Mouse (Mus musculus) induced T-regulatory cell, adult 2 months (primary cell): ENCODE results near the gene Gphb5.
A peak's percentile ranks its signal among the peaks of the same experiment; 100 is the strongest.
"Not testable (repeated sequence)": the region's sequence is repeated elsewhere in the genome, so short reads cannot be mapped to it uniquely, and the experiment has no call there.

Experiments used
- DNase-seq: peaks from one replicate; pipeline ENCODE4 v3.0.0-alpha.2; 2012; ENCODE audit warnings: low read depth

The Gphb5 gene

GRCm38 (mm10) chr12:75416681-75417080 lies at the start of gene Gphb5:
Gphb5 (minus strand) TSS chr12:75416781.
- no peak for DNase-seq

- no peak for DNase-seq
Measured at GRCm38 (mm10) chr12:75466206-75466605, 49.6 kb upstream of the Gphb5 start.

- DNase-seq, result peak; percentile 35
Measured at GRCm38 (mm10) chr12:75464016-75464769, 47.6 kb upstream of the Gphb5 start.

DNA sequence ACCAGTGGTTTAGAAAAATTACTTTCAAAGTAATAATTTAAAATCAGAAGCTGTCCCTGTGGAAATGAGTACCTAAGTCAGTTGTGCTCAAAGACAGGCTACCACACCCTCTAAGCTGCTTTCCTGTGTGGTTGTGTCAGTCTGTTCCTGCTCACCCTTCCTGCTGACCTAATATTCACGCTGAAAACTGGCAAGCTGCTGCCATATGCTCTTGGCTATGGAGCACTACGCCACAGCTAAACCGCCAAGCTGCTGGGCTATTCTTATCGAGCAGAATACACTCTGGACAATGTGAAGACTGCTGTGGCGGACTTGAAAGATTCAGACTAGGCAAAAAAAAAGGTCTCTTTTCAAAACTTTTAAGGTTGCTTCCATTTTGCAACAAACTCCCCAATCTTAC lies 44.0 kb upstream of the Gphb5 start:
- no peak for DNase-seq

DNA sequence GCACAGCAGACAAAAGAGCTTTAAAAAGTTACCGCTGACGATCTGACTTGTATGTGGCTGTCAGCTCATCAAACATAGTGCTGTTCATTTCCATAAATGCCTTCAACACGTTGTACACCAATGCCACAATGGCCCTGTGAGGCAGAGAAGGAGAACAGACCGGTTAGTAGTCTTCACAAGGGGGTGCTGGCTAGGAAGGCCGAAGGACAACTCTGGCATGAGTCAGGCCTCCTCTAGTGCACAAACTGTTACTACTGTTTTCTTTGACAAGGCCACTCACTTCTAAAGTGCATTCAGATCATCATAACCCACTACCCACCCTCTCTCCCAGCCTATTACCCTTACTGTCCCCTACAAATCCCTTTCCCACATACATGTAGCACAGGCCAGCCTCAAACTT lies 43.1 kb upstream of the Gphb5 start:
- no peak for DNase-seq

DNA sequence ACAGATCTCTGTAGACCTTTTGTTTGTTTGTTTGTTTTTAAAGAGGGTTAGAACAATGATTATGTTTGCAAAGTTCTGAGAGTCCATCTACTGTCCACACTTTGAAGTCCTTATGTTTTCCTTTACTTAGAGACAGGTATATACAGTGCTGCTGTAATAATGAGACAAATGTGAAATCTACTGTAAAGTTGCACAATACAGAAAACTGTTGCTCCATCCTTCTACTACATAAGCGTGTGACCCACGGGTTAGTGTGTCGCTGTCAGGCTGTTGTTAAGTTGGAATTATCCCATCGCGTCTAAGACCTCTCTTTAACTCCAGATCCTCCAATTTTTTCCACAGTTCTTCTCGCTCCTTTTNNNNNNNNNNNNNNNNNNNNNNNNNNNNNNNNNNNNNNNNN lies 36.9 kb upstream of the Gphb5 start:
- DNase-seq, result no peak

GRCm38 (mm10) chr12:75453027-75453426 lies 36.4 kb upstream of the Gphb5 start:
- peak; percentile 50 for DNase-seq

DNA sequence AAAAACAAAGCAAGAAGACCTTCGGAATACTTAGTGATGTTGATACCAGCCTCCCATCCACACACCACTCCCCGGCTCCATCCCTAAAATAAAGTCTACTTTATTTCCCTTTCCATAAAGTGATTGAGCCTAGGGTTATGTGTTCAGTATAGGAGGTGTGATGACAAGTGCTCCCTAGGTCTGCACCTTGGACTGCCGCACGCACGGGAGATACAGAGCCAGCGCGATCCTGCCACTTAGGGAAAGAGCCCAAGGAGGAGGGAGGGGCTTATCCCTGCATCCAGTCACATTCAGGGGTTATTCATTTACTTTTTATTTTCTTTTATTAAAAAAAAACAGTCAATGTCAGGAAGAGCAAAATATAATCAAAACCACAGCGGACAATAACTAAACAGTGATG lies 34.0 kb upstream of the Gphb5 start:
- no peak for DNase-seq

- peak; percentile 83 for DNase-seq
Measured at GRCm38 (mm10) chr12:75450011-75450410, 33.4 kb upstream of the Gphb5 start.

- DNase-seq, result peak; percentile 75
Measured at GRCm38 (mm10) chr12:75449475-75449966, 32.9 kb upstream of the Gphb5 start.

DNA sequence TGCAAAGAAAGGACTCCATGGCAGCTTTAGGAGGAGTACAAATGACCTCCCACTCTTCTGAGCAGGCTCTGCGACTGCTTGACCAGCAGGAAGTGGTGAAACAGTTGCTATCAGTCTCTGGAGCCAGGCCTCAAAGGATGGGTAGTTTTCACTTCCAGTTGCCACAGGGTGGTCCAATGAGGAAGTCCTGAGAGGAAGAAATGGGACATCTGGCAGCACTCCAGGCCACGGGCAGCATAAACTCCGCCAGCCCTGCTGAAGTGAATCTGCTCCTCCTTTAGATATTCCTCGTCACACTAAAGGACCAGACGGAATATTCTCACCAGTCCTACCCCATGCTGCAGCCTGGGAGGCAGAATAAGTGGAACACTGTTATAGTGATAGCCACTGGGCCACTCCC lies 32.3 kb upstream of the Gphb5 start:
- DNase-seq, result no peak

DNA sequence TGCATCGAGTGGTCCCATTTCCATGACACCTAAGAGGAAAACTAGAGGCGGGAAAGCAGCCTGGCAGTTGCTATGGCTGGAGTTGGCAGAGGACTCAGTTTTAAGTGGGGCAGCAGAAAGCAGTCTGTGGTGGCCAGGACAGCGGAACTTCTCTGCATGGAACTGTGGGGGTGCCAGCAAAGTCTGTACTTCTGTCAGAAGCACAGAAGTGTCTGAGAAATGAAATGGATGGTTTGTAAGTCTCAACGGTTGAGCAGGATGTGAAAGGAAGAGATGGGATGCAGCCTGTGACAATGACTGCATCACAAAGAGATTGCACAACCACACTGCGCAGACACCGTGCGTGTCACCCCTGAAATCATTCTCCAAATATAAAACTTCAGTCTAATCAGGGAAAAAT lies 29.7 kb upstream of the Gphb5 start:
- no peak for DNase-seq

DNA sequence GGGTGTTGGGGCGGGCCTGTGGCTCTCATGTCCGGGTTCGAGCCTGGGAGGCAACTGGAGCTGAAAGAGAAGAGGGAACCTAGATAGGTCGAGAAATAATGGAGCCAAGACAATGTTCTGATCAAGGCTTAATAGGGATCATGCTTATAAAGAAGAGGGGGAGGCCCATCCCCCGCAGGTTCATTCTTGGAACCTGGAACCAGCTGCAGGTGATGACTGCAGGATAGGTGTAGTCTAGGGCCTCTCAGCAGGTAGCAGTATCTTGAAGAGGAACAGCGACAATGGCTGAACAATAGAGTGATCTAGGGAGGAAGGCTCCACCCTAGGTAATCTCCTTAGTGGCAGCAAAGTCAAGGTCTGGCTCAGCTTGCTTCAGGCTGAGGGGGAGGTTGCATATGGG lies 15.8 kb upstream of the Gphb5 start:
- not testable (repeated sequence) for DNase-seq

DNA sequence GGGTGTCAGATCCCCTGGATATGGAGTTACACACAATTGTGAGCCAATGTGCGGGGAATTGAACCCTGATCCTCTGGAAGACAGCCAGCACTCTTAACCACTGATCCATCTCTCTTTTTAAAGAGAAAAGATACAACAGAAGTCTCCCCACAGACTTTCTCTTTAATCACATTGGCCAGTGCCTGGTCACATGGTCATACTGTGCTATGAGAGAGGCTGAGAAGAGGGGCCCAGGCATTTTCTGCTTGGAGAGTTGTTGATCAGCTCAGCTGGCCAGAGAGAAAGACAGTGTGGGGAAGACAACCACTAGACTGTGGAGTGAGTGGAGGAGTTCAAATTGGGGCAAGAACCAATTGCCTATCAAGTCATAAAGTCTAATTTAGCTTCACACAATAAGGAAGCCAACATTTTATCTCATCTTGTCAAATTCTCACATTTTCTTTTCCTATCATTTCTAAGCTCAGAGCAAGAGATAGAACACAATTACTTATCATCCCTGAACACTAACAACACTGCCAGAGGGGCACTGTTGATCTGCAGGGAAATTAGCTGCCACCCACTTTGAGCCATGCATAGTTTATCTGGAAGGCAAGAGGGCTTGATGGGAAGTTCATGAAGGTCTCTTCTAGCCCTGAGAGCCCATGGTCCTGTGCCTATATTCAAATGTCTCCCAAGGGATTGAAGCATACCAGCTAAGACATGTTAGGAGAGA lies 13.3 kb upstream of the Gphb5 start:
- no peak for DNase-seq

DNA sequence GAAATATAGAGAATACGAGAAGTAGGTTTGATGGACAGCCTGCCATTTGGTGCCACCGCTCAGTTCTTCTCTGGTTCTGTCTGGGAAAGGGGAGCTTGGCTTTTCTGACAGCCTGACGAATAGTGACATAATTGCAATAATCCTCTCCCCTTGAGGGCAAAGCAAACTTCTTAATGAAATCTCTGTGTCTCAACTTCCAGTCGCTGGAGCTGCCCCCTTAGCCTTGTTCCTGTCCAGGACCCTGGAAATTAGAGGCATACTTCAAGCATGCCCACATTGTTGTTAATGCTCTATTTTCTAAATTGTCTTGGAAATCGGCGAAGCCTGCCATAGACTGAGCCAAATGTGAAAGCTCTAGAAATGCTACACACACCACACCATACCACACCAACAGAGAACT lies 12.1 kb upstream of the Gphb5 start:
- no peak for DNase-seq

- no peak for DNase-seq
Measured at GRCm38 (mm10) chr12:75425882-75426281, 9.3 kb upstream of the Gphb5 start.

DNA sequence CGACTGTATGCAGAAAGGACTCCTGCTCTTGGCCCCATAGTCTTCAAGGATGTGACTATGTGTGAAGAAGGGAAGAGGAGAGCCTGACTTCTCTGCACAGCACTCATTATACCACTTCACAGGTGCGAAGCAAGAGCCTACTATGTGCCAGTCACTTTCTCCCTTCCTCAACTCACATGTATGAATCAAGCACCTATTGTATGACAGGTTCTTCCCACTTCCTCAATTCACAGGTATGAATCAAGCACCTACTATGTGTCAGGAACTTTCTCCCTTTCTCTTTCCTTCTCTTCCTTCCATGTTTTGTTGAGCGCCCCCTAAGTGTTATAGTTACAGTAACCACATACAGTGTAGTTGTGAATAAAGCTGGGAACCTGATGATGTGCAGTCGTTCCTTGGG lies 8.2 kb upstream of the Gphb5 start:
- no peak for DNase-seq

GRCm38 (mm10) chr12:75424359-75424758 lies 7.8 kb upstream of the Gphb5 start:
- no peak for DNase-seq

DNA sequence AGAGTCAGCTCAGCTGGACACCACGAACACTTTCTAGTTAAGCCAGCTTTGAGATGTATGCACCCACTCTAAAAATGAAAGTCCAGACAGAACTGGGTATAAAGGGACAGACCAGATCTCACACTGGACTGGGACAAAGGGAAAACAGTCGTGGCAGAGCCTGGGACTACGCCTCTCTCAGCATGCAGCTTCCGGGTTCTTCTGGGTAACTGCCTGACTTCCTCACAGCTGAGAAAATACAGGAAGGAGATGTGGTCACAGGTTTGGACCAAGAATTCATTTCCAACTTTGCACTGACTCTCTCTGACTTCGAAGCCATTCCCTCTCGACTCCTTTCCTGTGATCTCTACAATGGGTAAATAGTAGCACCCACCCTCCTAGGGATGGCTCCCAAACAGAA lies 1.6 kb downstream of the Gphb5 start:
- DNase-seq, result no peak

- DNase-seq, result peak; percentile 20
Measured at GRCm38 (mm10) chr12:75412964-75413363, 3.6 kb downstream of the Gphb5 start.

DNA sequence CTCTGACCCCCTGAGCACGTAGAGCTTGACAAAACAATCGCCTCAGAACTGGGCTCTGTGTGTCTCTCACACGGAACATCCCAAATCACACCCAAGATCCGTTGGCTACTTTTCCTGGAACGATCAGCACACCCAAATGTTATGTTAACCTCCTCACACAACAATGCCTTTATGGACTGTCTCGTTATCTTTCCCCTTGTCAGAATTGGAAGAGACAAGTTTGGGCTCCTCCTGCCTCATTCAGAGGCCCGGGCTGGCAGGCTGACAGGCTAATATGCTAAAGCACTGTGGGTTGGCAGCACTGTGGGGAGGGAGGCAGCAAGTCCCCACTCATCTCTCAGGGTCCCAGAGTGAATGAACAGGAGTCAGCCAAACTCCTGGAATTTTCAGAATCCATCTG lies 19.5 kb downstream of the Gphb5 start:
- no peak for DNase-seq

GRCm38 (mm10) chr12:75396616-75397015 lies 20.0 kb downstream of the Gphb5 start:
- DNase-seq, result no peak

DNA sequence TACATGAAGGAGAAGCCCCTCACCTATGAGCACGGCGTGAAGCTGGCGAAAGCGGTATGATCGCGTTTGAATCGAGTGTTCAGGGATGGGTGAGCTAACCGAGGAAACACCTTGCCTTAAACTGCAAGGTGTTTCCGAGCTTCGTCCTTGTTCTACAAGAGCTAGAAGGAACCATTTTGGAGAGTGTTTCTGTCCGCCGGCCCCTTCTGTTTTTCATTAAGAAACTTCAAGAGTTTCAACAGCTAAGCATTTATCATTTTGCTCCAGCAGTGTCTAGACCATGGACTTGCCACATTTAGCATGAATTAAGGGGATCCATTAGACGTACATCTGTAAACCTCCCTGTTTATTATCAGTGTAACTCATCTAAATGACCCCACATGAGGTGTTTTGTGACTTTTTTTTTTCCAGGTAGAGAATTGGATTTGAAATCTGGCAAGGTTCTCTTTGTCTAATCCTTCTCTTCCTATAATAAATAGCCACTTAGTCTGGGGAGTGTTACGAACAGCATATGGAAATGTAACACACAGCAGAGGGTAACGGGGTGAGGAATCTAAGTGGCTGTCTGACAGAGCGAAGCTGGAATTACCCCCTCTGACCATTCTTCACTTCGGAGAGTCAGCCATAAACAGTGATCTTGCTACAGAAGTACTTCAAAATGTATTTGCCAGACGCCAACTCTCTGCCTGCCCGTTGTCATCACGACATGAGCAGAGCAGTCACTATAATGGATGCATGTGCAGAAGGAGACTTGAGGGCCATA lies 22.4 kb downstream of the Gphb5 start:
- no peak for DNase-seq
